ENCODE assay signal across 17 mouse cellular contexts in genomic region chr10:111014476-111014875, GRCm38 (mm10). TPM values are rescaled to one million over a fixed set of nuclear protein-coding genes. Genes with fewer than 3 reads are reported as not detected.
A peak's percentile ranks its signal among the peaks of the same experiment; 100 is the strongest.
DNase-seq lines count a peak whose midpoint lies in the region; ATAC-seq lines count a peak whose summit lies in the region.
"Had no signal": no experiment of that assay in that cellular context is flagged by ENCODE, and none has a peak within 500 bp of the region (broad histone marks: within the 10 kb centered on the region; RNA-seq: fewer than 3 reads in every experiment).

No protein-coding gene starts in this region.

- ATAC-seq in neural tube, embryonic 15.5 days (ENCODE audit: low FRiP score) = no peak
- ATAC-seq: hindbrain, postnatal 0 days; liver, embryonic 12.5 days had no signal

- no peaks in the 10 kb centered on the region for H3K36me3 ChIP-seq in neural tube, embryonic 15.5 days
- H3K36me3 ChIP-seq: embryonic facial prominence, embryonic 12.5 days; forebrain, embryonic 10.5 days; liver, embryonic 12.5 days had no signal

- no peak overlapping the region for H3K9ac ChIP-seq in neural tube, embryonic 15.5 days (replicated peaks)
- H3K9ac ChIP-seq: embryonic facial prominence, embryonic 12.5 days; liver, embryonic 12.5 days had no signal

- WGBS in neural tube, embryonic 15.5 days = 84% methylated on average over 17 of the region's 17 CpGs

- DNase-seq in adrenal gland, postnatal 14 days = peak; percentile 29
- no peak for DNase-seq in adrenal gland, adult 2 months
- DNase-seq in kidney, postnatal 4 days = peak; percentile 46 to 50
- no peak for DNase-seq in kidney, adult 18-20 months
- peak; percentile 39 to 62 for DNase-seq in heart, postnatal 14 days
- peak; percentile 64 for DNase-seq in lung, postnatal 10 days
- DNase-seq in frontal cortex, adult 2 months (ENCODE audit: extremely low spot score in 1 of 2, low spot score in 1 of 2) = no peak
- DNase-seq: adrenal gland, adult 8-10 months; cerebellum, postnatal 14 days had no signal

- no peaks in the 10 kb centered on the region for H3K9me3 ChIP-seq in neural tube, embryonic 15.5 days (replicated peaks)
- H3K9me3 ChIP-seq: embryonic facial prominence, embryonic 12.5 days; liver, embryonic 12.5 days had no signal

- intact Hi-C loops in heart, postnatal 14 days (cut with DNase I) = loop anchor here (5.0 kb wide), 1 partner anchor 148 kb away; the partner anchor contains the start of gene Osbpl8

- H3K4me1 ChIP-seq in neural tube, embryonic 15.5 days = no peaks in the 10 kb centered on the region
- H3K4me1 ChIP-seq: embryonic facial prominence, embryonic 12.5 days had no signal

- H3K4me2 ChIP-seq in neural tube, embryonic 15.5 days = no peak overlapping the region
- H3K4me2 ChIP-seq: embryonic facial prominence, embryonic 12.5 days; liver, embryonic 12.5 days had no signal

- no peaks in the 10 kb centered on the region for H3K27me3 ChIP-seq in neural tube, embryonic 15.5 days (replicated peaks)
- H3K27me3 ChIP-seq: embryonic facial prominence, embryonic 12.5 days had no signal

- H3K4me3 ChIP-seq in neural tube, embryonic 15.5 days (replicated peaks) = no peak overlapping the region
- H3K4me3 ChIP-seq: embryonic facial prominence, embryonic 12.5 days; forebrain, embryonic 10.5 days; liver, embryonic 12.5 days; megakaryocyte, embryonic 14.5 days; myocyte had no signal

- no peak overlapping the region for H3K27ac ChIP-seq in neural tube, embryonic 15.5 days (replicated peaks)
- H3K27ac ChIP-seq: embryonic facial prominence, embryonic 12.5 days; forebrain, embryonic 10.5 days; hindbrain, postnatal 0 days; kidney, postnatal 0 days; liver, embryonic 12.5 days had no signal

RNA-seq across cellular contexts. Expression of gene Zdhhc17, which starts 4.5 kb away (rescaled TPM):
- total RNA-seq in adrenal gland, postnatal 14 days (2021) = 33.6 and 37.1 TPM in 2 replicates
- 10 to 100 TPM; 25.1 to 35.9 TPM for total RNA-seq in adrenal gland, adult 2 months (2021)
- 9.0 and 11.1 TPM in 2 replicates for polyA plus RNA-seq in adrenal gland, adult 2 months (2012; rRNA removed)
- 10 to 100 TPM; 23.7 to 25.8 TPM for total RNA-seq in heart, postnatal 14 days (2021)
- 49.0 and 53.5 TPM in 2 replicates for polyA plus RNA-seq in neural tube, embryonic 15.5 days (2015; fragmentation: Nextera tagmentation; extraction: Ambion mirVana)
- polyA plus RNA-seq in frontal cortex, adult 2 months (2012; rRNA removed) = 89.4 and 97.1 TPM in 2 replicates

Comparison
In these comparisons a context has a peak if more than half of its experiments do, and no peak if none do; other contexts are left out.
1. DNase-seq: peak in adrenal gland, postnatal 14 days (single experiment), kidney, postnatal 4 days (2 of 2), heart, postnatal 14 days (2 of 2) and lung, postnatal 10 days (single experiment); none in adrenal gland, adult 2 months (single experiment), kidney, adult 18-20 months (single experiment) and frontal cortex, adult 2 months (0 of 2).